Mouse (Mus musculus): ENCODE measurements around the gene Tubg1. TPM values are rescaled to one million over a fixed set of nuclear protein-coding genes. Genes with fewer than 3 reads are reported as not detected.
A peak's percentile ranks its signal among the peaks of the same experiment; 100 is the strongest.
"Not testable (repeated sequence)": the region's sequence is repeated elsewhere in the genome, so short reads cannot be mapped to it uniquely, and the experiment has no call there.

Tubg1 gene
- polyA plus RNA-seq, 1 experiment from 2014 or later, result 20.6 TPM

- Histone ChIP-seq H3K9me3 (ENCODE audit: control insufficient read depth) (no peaks in the 10 kb centered on the region), H3K4me3 (ENCODE audit: low read depth, low read length) (no peak overlapping the region), H3K4me2 (replicated peaks; ENCODE audit: low read depth) (no peak overlapping the region), H3K27ac (ENCODE audit: low read depth, low read length) (no peak overlapping the region), H3K36me3 (ENCODE audit: control insufficient read depth, insufficient read depth) (no peaks in the 10 kb centered on the region; the same call in 1 of the 2 replicates), H3K4me1 (replicated peaks; ENCODE audit: control insufficient read depth, insufficient read depth, low read length) (peaks cover 3% of the 10 kb centered on the region; the same call in 1 of the 2 replicates), H3K27me3 (replicated peaks; ENCODE audit: control insufficient read depth, insufficient read depth, low read length) (no peaks in the 10 kb centered on the region), H3K9ac (ENCODE audit: low read depth, low read length) (no peak overlapping the region)
- ATAC-seq, result no peak
- 88% methylated on average over 3 of the region's 3 CpGs for WGBS
- no peak for TF ChIP-seq CTCF (IDR thresholded peaks at IDR 0.05; ENCODE audit: low read depth)
Measured at GRCm38 (mm10) chr11:101112186-101112585, 7.6 kb upstream of the Tubg1 start.

GRCm38 (mm10) chr11:101115564-101115963, 4.2 kb upstream of the Tubg1 start:
- 39% methylated on average over 2 of the region's 2 CpGs for WGBS
- H3K4me2 ChIP-seq (replicated peaks; ENCODE audit: low read depth), result peak overlapping the region; percentile 40; the same call in 1 of the 2 replicates

GRCm38 (mm10) chr11:101118105-101118504, 1.6 kb upstream of the Tubg1 start:
- H3K9ac ChIP-seq (ENCODE audit: low read depth, low read length), result peak overlapping the region; percentile 87; the same call in 1 of the 2 replicates
- H3K27me3 ChIP-seq (replicated peaks; ENCODE audit: control insufficient read depth, insufficient read depth, low read length), result no peaks in the 10 kb centered on the region
- peaks cover 2% of the 10 kb centered on the region; the same call in 1 of the 2 replicates for H3K36me3 ChIP-seq (ENCODE audit: control insufficient read depth, insufficient read depth)
- H3K9me3 ChIP-seq (ENCODE audit: control insufficient read depth), result no peaks in the 10 kb centered on the region
- peak overlapping the region; percentile 87 for H3K4me3 ChIP-seq (ENCODE audit: low read depth, low read length)
- peaks cover 13% of the 10 kb centered on the region for H3K4me1 ChIP-seq (replicated peaks; ENCODE audit: control insufficient read depth, insufficient read depth, low read length)
- WGBS, result 15% methylated on average over 4 of the region's 4 CpGs
- ATAC-seq, result no peak
- peak overlapping the region; percentile 68 for H3K4me2 ChIP-seq (replicated peaks; ENCODE audit: low read depth)
- H3K27ac ChIP-seq (ENCODE audit: low read depth, low read length), result no peak overlapping the region
- no peak for TF ChIP-seq CTCF (IDR thresholded peaks at IDR 0.05; ENCODE audit: low read depth)

More at GRCm38 (mm10) chr11:101115564-101115963, 4.2 kb upstream of the Tubg1 start:
- Histone ChIP-seq H3K27me3 (replicated peaks; ENCODE audit: control insufficient read depth, insufficient read depth, low read length) (no peaks in the 10 kb centered on the region), H3K4me1 (replicated peaks; ENCODE audit: control insufficient read depth, insufficient read depth, low read length) (peaks cover 13% of the 10 kb centered on the region), H3K36me3 (ENCODE audit: control insufficient read depth, insufficient read depth) (no peaks in the 10 kb centered on the region), H3K4me3 (ENCODE audit: low read depth, low read length) (no peak overlapping the region), H3K27ac (ENCODE audit: low read depth, low read length) (no peak overlapping the region), H3K9me3 (ENCODE audit: control insufficient read depth) (no peaks in the 10 kb centered on the region), H3K9ac (ENCODE audit: low read depth, low read length) (no peak overlapping the region)
- ATAC-seq, result no peak
- no peak for TF ChIP-seq CTCF (IDR thresholded peaks at IDR 0.05; ENCODE audit: low read depth)

- H3K27me3 ChIP-seq (replicated peaks; ENCODE audit: control insufficient read depth, insufficient read depth, low read length), result no peaks in the 10 kb centered on the region
- peak; percentile 80 for ATAC-seq
- H3K36me3 ChIP-seq (ENCODE audit: control insufficient read depth, insufficient read depth), result peaks cover 11% of the 10 kb centered on the region; the same call in 1 of the 2 replicates
- H3K9ac ChIP-seq (ENCODE audit: low read depth, low read length), result peak overlapping the region; percentile 87
- H3K4me1 ChIP-seq (replicated peaks; ENCODE audit: control insufficient read depth, insufficient read depth, low read length), result peaks cover 13% of the 10 kb centered on the region
- TF ChIP-seq CTCF (IDR thresholded peaks at IDR 0.05; ENCODE audit: low read depth), result peak; percentile 59
- under 1% methylated on average over 38 of the region's 39 CpGs for WGBS
- H3K27ac ChIP-seq (ENCODE audit: low read depth, low read length), result peak overlapping the region; percentile 86
- H3K4me3 ChIP-seq (ENCODE audit: low read depth, low read length), result peak overlapping the region; percentile 87
- peak overlapping the region; percentile 68 for H3K4me2 ChIP-seq (replicated peaks; ENCODE audit: low read depth)
- no peaks in the 10 kb centered on the region for H3K9me3 ChIP-seq (ENCODE audit: control insufficient read depth)
Measured at GRCm38 (mm10) chr11:101119131-101119760, 492 bp upstream of the Tubg1 start.

- Histone ChIP-seq H3K4me2 (replicated peaks; ENCODE audit: low read depth) (peak overlapping the region; percentile 68), H3K4me1 (replicated peaks; ENCODE audit: control insufficient read depth, insufficient read depth, low read length) (peaks cover 10% of the 10 kb centered on the region), H3K9me3 (ENCODE audit: control insufficient read depth) (no peaks in the 10 kb centered on the region), H3K27ac (ENCODE audit: low read depth, low read length) (peak overlapping the region; percentile 29; the same call in 1 of the 2 replicates), H3K9ac (ENCODE audit: low read depth, low read length) (peak overlapping the region; percentile 52), H3K4me3 (ENCODE audit: low read depth, low read length) (peak overlapping the region; percentile 87), H3K36me3 (ENCODE audit: control insufficient read depth, insufficient read depth) (peaks cover 16% of the 10 kb centered on the region; the same call in 1 of the 2 replicates), H3K27me3 (replicated peaks; ENCODE audit: control insufficient read depth, insufficient read depth, low read length) (no peaks in the 10 kb centered on the region)
- TF ChIP-seq CTCF (IDR thresholded peaks at IDR 0.05; ENCODE audit: low read depth), result no peak
- no peak for ATAC-seq
- WGBS, result 19% methylated on average over 19 of the region's 19 CpGs
Measured at GRCm38 (mm10) chr11:101120545-101121188, 929 bp downstream of the Tubg1 start.

- H3K27ac ChIP-seq (ENCODE audit: low read depth, low read length); H3K4me3 ChIP-seq (ENCODE audit: low read depth, low read length); H3K9ac ChIP-seq (ENCODE audit: low read depth, low read length); H3K4me1 ChIP-seq (replicated peaks; ENCODE audit: control insufficient read depth, insufficient read depth, low read length); H3K27me3 ChIP-seq (replicated peaks; ENCODE audit: control insufficient read depth, insufficient read depth, low read length); H3K4me2 ChIP-seq (replicated peaks; ENCODE audit: low read depth); ATAC-seq; H3K9me3 ChIP-seq (ENCODE audit: control insufficient read depth): not testable (repeated sequence)
- H3K36me3 ChIP-seq (ENCODE audit: control insufficient read depth, insufficient read depth), result peaks cover 27% of the 10 kb centered on the region
- whole genome bisulfite sequencing, result 94% methylated on average over 8 of the region's 8 CpGs
Measured at GRCm38 (mm10) chr11:101124494-101124893, 4.8 kb downstream of the Tubg1 start.

GRCm38 (mm10) chr11:101125008-101125407, 5.3 kb downstream of the Tubg1 start:
- peaks cover 27% of the 10 kb centered on the region for H3K36me3 ChIP-seq (ENCODE audit: control insufficient read depth, insufficient read depth)
- H3K4me2 ChIP-seq (replicated peaks; ENCODE audit: low read depth); H3K9ac ChIP-seq (ENCODE audit: low read depth, low read length); ATAC-seq; H3K9me3 ChIP-seq (ENCODE audit: control insufficient read depth); H3K27ac ChIP-seq (ENCODE audit: low read depth, low read length); H3K4me3 ChIP-seq (ENCODE audit: low read depth, low read length); H3K27me3 ChIP-seq (replicated peaks; ENCODE audit: control insufficient read depth, insufficient read depth, low read length); H3K4me1 ChIP-seq (replicated peaks; ENCODE audit: control insufficient read depth, insufficient read depth, low read length): not testable (repeated sequence)
- 95% methylated on average over 7 of the region's 9 CpGs for WGBS
